Mouse (Mus musculus) hindbrain, embryonic 13.5 days (tissue): ENCODE data around the gene Ddrgk1. TPM values are rescaled to one million over a fixed set of nuclear protein-coding genes. Genes with fewer than 3 reads are reported as not detected.

Experiments used
- ATAC-seq: fragments of 200-750 bp; cut with Nextera tagmentation; 2 replicates; pipeline ENCODE4 v1.8.0; 2017; ENCODE audit warnings: moderate TSS enrichment; ENCODE audit not compliant: low FRiP score
- H3K27ac ChIP-seq: fragments of 300-500 bp; sonication (generic); 2 replicates; pipeline ENCODE4 v1.5.1; 2015; ENCODE audit warnings: inconsistent platforms, mild to moderate bottlenecking, moderate library complexity
- H3K27me3 ChIP-seq: fragments of 300-500 bp; sonication (generic); 2 replicates; pipeline ENCODE4 v1.6.1; 2015; ENCODE audit warnings: mild to moderate bottlenecking, inconsistent platforms
- H3K36me3 ChIP-seq: fragments of 300-500 bp; sonication (generic); 2 replicates; pipeline ENCODE4 v1.6.1; 2015; ENCODE audit warnings: mild to moderate bottlenecking, inconsistent platforms
- H3K4me1 ChIP-seq: fragments of 300-500 bp; sonication (generic); replicated peaks from 2 replicates; pipeline ENCODE4 v1.6.1; 2015; ENCODE audit warnings: inconsistent platforms
- H3K4me2 ChIP-seq: fragments of 300-500 bp; sonication (generic); 2 replicates; pipeline ENCODE4 v1.6.1; 2015; ENCODE audit warnings: inconsistent platforms, mild to moderate bottlenecking, moderate library complexity
- H3K4me3 ChIP-seq: fragments of 300-500 bp; sonication (generic); 2 replicates; pipeline ENCODE4 v1.5.1; 2015; ENCODE audit warnings: mild to moderate bottlenecking, inconsistent platforms
- H3K9ac ChIP-seq: fragments of 300-500 bp; sonication (generic); 2 replicates; pipeline ENCODE4 v1.6.1; 2015; ENCODE audit warnings: mild to moderate bottlenecking, inconsistent platforms
- H3K9me3 ChIP-seq: fragments of 300-500 bp; sonication (generic); 2 replicates; pipeline ENCODE4 v1.6.1; 2016; ENCODE audit warnings: inconsistent platforms
- WGBS: fragments of 180-500 bp; shearing (Covaris S2); methylation state at CpG from one replicate; pipeline ENCODE4 v1.1.7; 2015; 5-methylcytosine and 5-hydroxymethylcytosine counted together
- polyA plus RNA-seq: library from polyadenylated mRNA; unstranded; fragments of >200 nt; fragmentation: Nextera tagmentation; extraction: Ambion mirVana; gene quantifications from 2 replicates; pipeline ENCODE4 v1.2.1, GENCODE M21; 2015

Ddrgk1 gene
- polyA plus RNA-seq, 1 experiment from 2014 or later = 72.0 TPM

DNA sequence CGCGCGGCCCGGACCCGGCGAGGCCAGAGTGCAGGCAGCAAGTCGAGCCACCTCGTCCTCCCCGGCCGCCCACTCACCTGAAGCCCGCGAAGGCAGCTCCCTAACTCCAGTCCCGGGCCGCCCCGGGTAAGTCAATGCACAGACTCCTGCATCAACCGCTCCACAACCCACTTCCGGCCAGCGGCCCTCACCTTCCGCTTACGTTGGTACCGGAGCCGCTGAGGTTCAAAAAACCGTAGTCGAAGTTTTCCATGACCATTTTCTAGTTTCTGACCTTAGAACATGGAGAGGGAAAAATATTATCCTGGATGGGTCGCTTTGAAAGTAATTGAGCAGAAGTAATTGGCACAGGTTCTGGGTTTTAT is 34.6 kb downstream of the Ddrgk1 start, which contains the start of the genes Fastkd5 and Ubox5:
TSS of gene Fastkd5 (minus strand) at position 189 of the 365 bp plus-strand sequence.
TSS of gene Ubox5 (minus strand) at position 200 of the 365 bp plus-strand sequence.
- Histone ChIP-seq H3K36me3 (peaks cover 25% of the 10 kb centered on the region), H3K4me2 (peak within 1 kb of the TSS; percentile 87), H3K27ac (peak within 1 kb of the TSS; percentile 82), H3K9me3 (no peaks in the 10 kb centered on the region), H3K4me3 (peak within 1 kb of the TSS; percentile 90), H3K9ac (peak within 1 kb of the TSS; percentile 93), H3K4me1 (peaks cover 22% of the 10 kb centered on the region), H3K27me3 (peaks cover 14% of the 10 kb centered on the region)
- peak; percentile 86 for ATAC-seq
- under 1% methylated on average over 25 of the region's 25 CpGs for WGBS

DNA sequence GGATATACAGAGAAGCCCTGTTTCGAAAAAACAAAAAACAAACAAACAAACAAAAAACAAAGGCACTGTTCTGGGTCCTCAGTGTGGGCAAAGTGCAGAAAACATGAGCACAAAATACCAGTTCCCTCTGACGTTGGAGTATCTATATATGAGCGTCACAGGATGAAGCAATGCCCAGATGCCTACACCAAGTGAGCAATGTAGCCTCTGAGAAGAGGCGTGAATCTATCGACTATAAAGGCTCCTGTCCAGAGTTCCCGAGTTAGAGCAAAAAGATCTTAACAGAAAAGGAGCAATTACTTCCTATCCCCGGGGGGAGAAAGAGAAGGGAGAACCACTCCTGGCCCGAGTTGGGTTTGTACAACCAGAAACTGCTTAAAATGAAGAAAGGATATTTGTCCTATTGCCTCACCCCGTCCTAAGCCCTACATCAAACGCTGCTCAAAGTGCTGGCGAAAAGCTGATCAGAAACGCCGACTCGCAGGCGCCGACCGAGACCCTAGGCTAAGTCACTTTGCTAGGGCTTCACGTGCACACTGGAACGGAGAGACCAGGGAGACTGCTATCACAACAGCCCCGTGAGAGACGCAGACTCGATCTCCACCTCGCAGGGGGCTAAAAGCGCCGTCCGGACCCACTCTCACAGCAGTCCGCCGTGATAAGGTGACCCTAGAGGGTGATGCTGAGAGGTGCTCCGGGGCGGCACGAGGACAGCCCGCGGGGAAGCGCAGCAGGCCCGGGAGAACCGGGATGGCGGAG is 35.2 kb downstream of the Ddrgk1 start:
- Histone ChIP-seq H3K9me3 (no peaks in the 10 kb centered on the region), H3K9ac (peak overlapping the region; percentile 93), H3K27ac (peak overlapping the region; percentile 82), H3K4me1 (peaks cover 16% of the 10 kb centered on the region), H3K4me3 (peak overlapping the region; percentile 90), H3K4me2 (peak overlapping the region; percentile 87), H3K36me3 (peaks cover 21% of the 10 kb centered on the region), H3K27me3 (peaks cover 8% of the 10 kb centered on the region)
- peak; percentile 67 for ATAC-seq
- 3% methylated on average over 37 of the region's 37 CpGs for WGBS

DNA sequence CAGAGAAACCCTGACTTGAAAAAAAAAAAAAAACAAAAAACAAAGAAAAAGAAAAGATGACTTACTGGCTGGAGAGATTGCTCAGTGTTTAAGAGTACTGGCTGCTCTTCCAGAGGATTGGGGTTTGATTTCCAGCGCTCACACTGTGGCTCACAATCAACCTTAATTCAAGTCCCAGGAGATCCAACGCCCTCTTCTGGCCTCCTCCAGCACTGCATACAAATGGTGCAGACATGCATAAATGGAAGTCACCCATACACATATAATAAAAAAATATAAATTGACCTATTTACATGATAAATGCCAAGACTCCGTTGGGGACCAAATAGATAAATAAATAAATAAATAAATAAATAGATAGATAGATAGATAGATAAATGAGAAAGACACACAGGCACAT is 36.0 kb downstream of the Ddrgk1 start:
- 64% methylated on average over 3 of the region's 3 CpGs for WGBS
- H3K4me3 ChIP-seq = peak overlapping the region; percentile 90
- no peak overlapping the region for H3K9ac ChIP-seq
- H3K27ac ChIP-seq = no peak overlapping the region
- peaks cover 23% of the 10 kb centered on the region for H3K36me3 ChIP-seq
- peaks cover under 1% of the 10 kb centered on the region for H3K27me3 ChIP-seq
- H3K4me1 ChIP-seq = peaks cover 8% of the 10 kb centered on the region
- no peak for ATAC-seq
- peak overlapping the region; percentile 87 for H3K4me2 ChIP-seq
- no peaks in the 10 kb centered on the region for H3K9me3 ChIP-seq

DNA sequence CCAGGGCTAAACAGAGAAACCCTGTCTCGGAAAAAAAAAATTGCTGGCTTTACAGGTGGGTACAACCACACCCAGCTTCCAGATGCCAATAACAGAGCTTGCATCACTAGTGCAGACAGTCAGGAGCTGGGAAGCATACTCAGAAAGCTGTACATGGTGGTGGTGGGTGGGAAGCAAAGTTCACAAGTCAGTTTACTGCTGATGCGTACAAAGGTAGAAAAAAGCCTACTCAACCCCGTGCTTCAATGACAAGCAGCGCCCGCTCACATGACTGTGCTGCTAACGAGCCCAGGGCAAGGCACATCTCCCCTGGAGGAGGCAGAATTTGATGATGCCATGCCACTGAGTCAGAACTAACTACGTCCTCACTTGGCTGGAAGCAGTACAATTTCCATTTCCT is 45.5 kb downstream of the Ddrgk1 start:
- Histone ChIP-seq H3K27me3 (no peaks in the 10 kb centered on the region), H3K4me3 (no peak overlapping the region), H3K9ac (no peak overlapping the region), H3K4me1 (no peaks in the 10 kb centered on the region), H3K4me2 (no peak overlapping the region), H3K36me3 (peaks cover 52% of the 10 kb centered on the region), H3K9me3 (no peaks in the 10 kb centered on the region), H3K27ac (no peak overlapping the region)
- no peak for ATAC-seq
- WGBS = 97% methylated on average over 7 of the region's 7 CpGs

DNA sequence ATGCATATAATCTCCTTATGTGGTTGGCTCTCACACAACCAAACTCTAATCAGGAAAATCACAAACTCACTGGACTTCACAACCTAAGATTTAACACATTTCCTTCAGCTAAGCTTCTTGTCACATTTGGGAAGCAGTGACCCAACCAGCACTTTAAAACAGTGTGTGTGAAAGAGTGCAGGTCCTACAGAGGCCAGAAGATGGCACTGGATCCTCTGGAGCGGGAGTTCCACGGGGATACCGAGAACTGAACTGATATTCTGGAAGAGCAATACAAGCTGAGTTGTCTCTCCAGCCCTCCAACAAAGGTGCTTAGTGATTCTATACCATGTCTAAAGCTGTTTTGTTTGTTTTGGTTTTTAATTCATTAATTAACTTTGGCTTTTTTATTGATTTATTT is 51.4 kb downstream of the Ddrgk1 start:
- Histone ChIP-seq H3K36me3 (peaks cover 45% of the 10 kb centered on the region), H3K27me3 (no peaks in the 10 kb centered on the region), H3K4me2 (no peak overlapping the region), H3K4me3 (no peak overlapping the region), H3K27ac (no peak overlapping the region), H3K9ac (no peak overlapping the region), H3K9me3 (no peaks in the 10 kb centered on the region), H3K4me1 (no peaks in the 10 kb centered on the region)
- ATAC-seq = no peak
- 70% methylated on average over 3 of the region's 3 CpGs for WGBS

Other genes starting within 250 kb of the Ddrgk1 start
- 99.9 and 113 TPM in 2 replicates for gene Vps16, start 240.3 kb downstream of the Ddrgk1 start, polyA plus RNA-seq
- gene Pced1a, start 240.0 kb downstream of the Ddrgk1 start, polyA plus RNA-seq = 12.0 and 12.2 TPM in 2 replicates
- 123 and 126 TPM in 2 replicates for gene Ptpra, start 214.4 kb downstream of the Ddrgk1 start, polyA plus RNA-seq
- gene Mrps26, start 100.9 kb downstream of the Ddrgk1 start, polyA plus RNA-seq = 83.9 and 88.8 TPM in 2 replicates
- gene Oxt, start 88.5 kb downstream of the Ddrgk1 start, polyA plus RNA-seq = not detected in 2 replicates
- not detected in 2 replicates for gene Avp, start 82.1 kb downstream of the Ddrgk1 start, polyA plus RNA-seq
- gene Fastkd5, start 34.6 kb downstream of the Ddrgk1 start, polyA plus RNA-seq = 11.7 and 12.9 TPM in 2 replicates
- 11.5 and 11.8 TPM in 2 replicates for gene Ubox5, start 34.6 kb downstream of the Ddrgk1 start, polyA plus RNA-seq
- 10.5 and 11.1 TPM in 2 replicates for gene Lzts3, start 21.9 kb downstream of the Ddrgk1 start, polyA plus RNA-seq
- gene Itpa, start 3.0 kb upstream of the Ddrgk1 start, polyA plus RNA-seq = 141 and 143 TPM in 2 replicates
- gene Slc4a11, start 32.9 kb upstream of the Ddrgk1 start, polyA plus RNA-seq = 0.32 and 1.1 TPM in 2 replicates
- gene 4930402H24Rik, start 241.7 kb upstream of the Ddrgk1 start, polyA plus RNA-seq = 96.1 and 104 TPM in 2 replicates
- 12.0 and 12.1 TPM in 2 replicates for gene Atrn, start 241.8 kb upstream of the Ddrgk1 start, polyA plus RNA-seq